Mouse (Mus musculus): ENCODE results near the gene Cars2. TPM values are rescaled to one million over a fixed set of nuclear protein-coding genes. Genes with fewer than 3 reads are reported as not detected.
A peak's percentile ranks its signal among the peaks of the same experiment; 100 is the strongest.
"Not testable (repeated sequence)": the region's sequence is repeated elsewhere in the genome, so short reads cannot be mapped to it uniquely, and the experiment has no call there.

Cars2 gene
- polyA plus RNA-seq, 1 experiment from 2014 or later: 25.2 TPM

- Histone ChIP-seq H3K4me1 (replicated peaks) (peaks cover 2% of the 10 kb centered on the region), H3K36me3 (peaks cover 44% of the 10 kb centered on the region), H3K4me3 (no peak overlapping the region), H3K9ac (no peak overlapping the region), H3K9me3 (no peaks in the 10 kb centered on the region), H3K4me2 (no peak overlapping the region), H3K27me3 (no peaks in the 10 kb centered on the region), H3K27ac (replicated peaks) (no peak overlapping the region)
- ATAC-seq (ENCODE audit: low FRiP score, low read depth): no peak
- WGBS: 89% methylated on average over 13 of the region's 13 CpGs
Observed at GRCm38 (mm10) chr8:11503476-11504232, 46.9 kb downstream of the Cars2 start.

GRCm38 (mm10) chr8:11498786-11499485 is 51.6 kb downstream of the Cars2 start:
- no peak overlapping the region for H3K4me2 ChIP-seq
- peaks cover 9% of the 10 kb centered on the region; the same call in 1 of the 2 replicates for H3K27me3 ChIP-seq
- peaks cover 9% of the 10 kb centered on the region for H3K36me3 ChIP-seq
- WGBS: 89% methylated on average over 4 of the region's 4 CpGs
- no peaks in the 10 kb centered on the region for H3K9me3 ChIP-seq
- no peak overlapping the region for H3K9ac ChIP-seq
- no peak overlapping the region for H3K27ac ChIP-seq (replicated peaks)
- peak overlapping the region; percentile 77; the same call in 1 of the 2 replicates for H3K4me3 ChIP-seq
- no peak for ATAC-seq (ENCODE audit: low FRiP score, low read depth)
- H3K4me1 ChIP-seq (replicated peaks): peaks cover 18% of the 10 kb centered on the region

DNA sequence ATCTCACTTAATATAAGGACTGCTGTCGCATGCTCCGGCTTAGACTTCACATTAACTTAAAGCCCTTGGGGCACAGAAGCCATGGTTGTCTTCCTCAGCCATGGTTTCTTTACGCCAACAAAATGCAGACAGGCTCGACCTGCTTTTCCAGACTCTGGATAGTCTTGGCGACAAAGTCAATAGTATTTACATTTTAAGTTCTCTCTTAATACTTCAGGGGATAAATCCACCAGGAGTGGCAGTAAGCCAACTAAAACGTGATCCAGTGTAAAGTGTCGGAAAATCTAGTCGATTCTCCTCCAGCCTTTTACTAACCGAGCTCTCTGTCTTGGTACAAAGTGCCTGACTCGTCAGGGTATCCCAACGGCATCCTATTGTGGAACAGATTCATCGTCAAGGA is 52.3 kb downstream of the Cars2 start:
- H3K9ac ChIP-seq: peak overlapping the region; percentile 77; the same call in 1 of the 2 replicates
- peak overlapping the region; percentile 77 for H3K4me3 ChIP-seq
- peaks cover 9% of the 10 kb centered on the region; the same call in 1 of the 2 replicates for H3K27me3 ChIP-seq
- no peaks in the 10 kb centered on the region for H3K9me3 ChIP-seq
- H3K36me3 ChIP-seq: peaks cover 2% of the 10 kb centered on the region; the same call in 1 of the 2 replicates
- peak overlapping the region; percentile 89; the same call in 1 of the 2 replicates for H3K27ac ChIP-seq (replicated peaks)
- WGBS: 76% methylated on average over 12 of the region's 12 CpGs
- peaks cover 18% of the 10 kb centered on the region for H3K4me1 ChIP-seq (replicated peaks)
- H3K4me2 ChIP-seq: peak overlapping the region; percentile 81
- ATAC-seq (ENCODE audit: low FRiP score, low read depth): no peak

DNA sequence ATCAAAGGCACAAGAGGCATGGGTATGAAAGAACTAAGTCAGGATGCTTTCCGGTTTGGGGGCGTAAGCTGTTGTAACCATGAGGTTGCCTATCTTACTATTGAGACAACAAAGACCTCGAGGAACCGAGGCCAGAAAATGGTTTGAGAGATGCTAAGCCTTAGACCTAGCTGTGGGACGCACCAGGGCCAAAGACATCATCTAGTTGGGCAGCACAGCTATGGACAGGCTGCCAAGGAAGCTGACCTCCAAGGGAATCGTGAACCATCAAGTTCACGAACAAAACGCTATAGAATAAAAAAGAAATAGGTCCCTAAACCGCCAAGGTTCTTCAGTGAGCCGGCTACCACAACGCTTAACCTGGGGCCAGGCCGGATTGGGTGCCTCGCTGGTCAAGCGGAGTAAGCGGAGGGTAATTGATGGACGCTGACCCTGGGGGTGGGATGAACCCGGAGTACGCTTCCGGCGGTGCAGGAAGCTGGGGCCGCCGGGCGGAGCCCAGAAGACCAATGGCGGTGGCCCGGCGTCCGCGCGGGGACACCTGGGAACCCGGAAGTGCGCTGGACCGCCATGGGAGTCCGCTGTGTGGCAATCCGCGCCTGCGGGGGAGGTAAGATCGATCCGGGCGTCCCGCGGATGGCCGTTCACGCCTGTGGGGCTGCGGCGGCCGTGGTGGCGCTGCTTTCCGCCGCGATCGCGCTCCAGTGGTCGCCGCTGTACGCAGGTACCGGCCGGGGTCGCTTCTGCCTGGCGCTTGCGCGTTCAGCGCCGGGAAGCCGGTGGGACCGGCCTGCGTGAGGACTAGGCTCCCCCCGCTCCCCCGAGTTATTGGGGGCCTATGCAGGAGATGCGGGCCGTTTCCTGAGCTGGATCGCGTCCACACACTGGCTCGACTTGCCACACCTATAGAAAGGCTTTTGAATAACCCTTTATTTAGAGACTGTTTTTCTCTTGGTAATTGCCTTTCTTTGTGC is 53.3 kb downstream of the Cars2 start, which contains the start of gene Naxd:
Gene Naxd (plus strand): TSS at position 490 of the 974 bp plus-strand sequence.
- Histone ChIP-seq H3K9ac (peak within 1 kb of the TSS; percentile 77), H3K4me3 (peak within 1 kb of the TSS; percentile 77), H3K9me3 (no peaks in the 10 kb centered on the region), H3K4me1 (replicated peaks) (peaks cover 18% of the 10 kb centered on the region), H3K27ac (replicated peaks) (peak within 1 kb of the TSS; percentile 89), H3K36me3 (no peaks in the 10 kb centered on the region), H3K4me2 (peak within 1 kb of the TSS; percentile 81), H3K27me3 (peaks cover 9% of the 10 kb centered on the region; the same call in 1 of the 2 replicates)
- ATAC-seq (ENCODE audit: low FRiP score, low read depth): peak; percentile 99
- WGBS: 4% methylated on average over 73 of the region's 73 CpGs

DNA sequence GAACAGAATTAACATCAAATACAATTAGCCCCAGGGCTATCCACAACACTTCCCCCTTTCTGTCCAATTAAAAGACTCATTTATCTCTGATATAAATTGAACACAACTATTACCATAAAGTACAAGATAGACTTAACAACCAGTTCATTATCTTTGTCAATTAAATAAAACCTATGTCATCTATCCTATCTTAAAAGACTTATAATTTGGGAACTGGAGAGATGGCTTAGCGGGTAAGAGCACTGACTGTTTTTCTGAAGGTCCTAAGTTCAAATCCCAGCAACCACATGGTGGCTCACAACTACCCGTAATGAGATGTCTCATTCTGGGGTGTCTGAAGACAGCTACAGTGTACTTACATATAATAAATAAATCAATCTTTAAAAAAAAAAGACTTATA is 58.2 kb downstream of the Cars2 start:
- not testable (repeated sequence) for H3K9ac ChIP-seq; H3K4me2 ChIP-seq; H3K9me3 ChIP-seq; H3K4me1 ChIP-seq (replicated peaks); H3K27ac ChIP-seq (replicated peaks); H3K36me3 ChIP-seq; H3K4me3 ChIP-seq; ATAC-seq (ENCODE audit: low FRiP score, low read depth)
- H3K27me3 ChIP-seq: peaks cover 12% of the 10 kb centered on the region; the same call in 1 of the 2 replicates
- 86% methylated on average over 2 of the region's 2 CpGs for WGBS

GRCm38 (mm10) chr8:11487229-11487628 is 63.4 kb downstream of the Cars2 start:
- H3K4me2 ChIP-seq: no peak overlapping the region
- H3K4me3 ChIP-seq: no peak overlapping the region
- H3K9me3 ChIP-seq: no peaks in the 10 kb centered on the region
- H3K27ac ChIP-seq (replicated peaks): no peak overlapping the region
- no peaks in the 10 kb centered on the region for H3K4me1 ChIP-seq (replicated peaks)
- WGBS: 65% methylated on average over 4 of the region's 4 CpGs
- 0 out of 2 replicates have a peak, but pooled peaks cover 3% of the 10 kb centered on the region for H3K27me3 ChIP-seq
- no peak for ATAC-seq (ENCODE audit: low FRiP score, low read depth)
- H3K36me3 ChIP-seq: no peaks in the 10 kb centered on the region
- no peak overlapping the region for H3K9ac ChIP-seq

DNA sequence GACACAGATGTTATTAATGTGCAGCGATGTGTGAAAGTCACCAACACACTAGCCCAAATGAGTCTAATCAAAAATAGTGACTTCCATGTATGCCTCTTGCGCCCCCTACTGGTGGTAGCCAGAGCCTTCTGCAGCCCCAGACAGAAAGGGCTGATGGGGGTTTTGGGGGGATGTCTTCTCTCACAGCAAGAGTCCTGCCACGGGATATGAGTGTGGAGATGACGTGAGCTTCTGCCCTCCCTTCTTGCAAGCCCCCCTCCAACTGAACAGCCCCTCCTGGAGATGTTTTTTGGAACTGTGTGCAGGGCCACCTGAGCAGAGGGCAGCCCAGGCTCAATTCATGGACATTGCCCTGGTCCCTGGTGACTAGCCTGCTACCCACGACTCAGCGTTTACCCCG is 64.4 kb downstream of the Cars2 start:
- H3K9me3 ChIP-seq: no peaks in the 10 kb centered on the region
- H3K4me1 ChIP-seq (replicated peaks): no peaks in the 10 kb centered on the region
- no peak overlapping the region for H3K4me2 ChIP-seq
- 22% methylated on average over 7 of the region's 7 CpGs for WGBS
- H3K36me3 ChIP-seq: no peaks in the 10 kb centered on the region
- H3K9ac ChIP-seq: no peak overlapping the region
- no peak overlapping the region for H3K4me3 ChIP-seq
- ATAC-seq (ENCODE audit: low FRiP score, low read depth): no peak
- H3K27me3 ChIP-seq: 0 out of 2 replicates have a peak, but pooled peaks cover 3% of the 10 kb centered on the region
- no peak overlapping the region for H3K27ac ChIP-seq (replicated peaks)

GRCm38 (mm10) chr8:11482537-11482936 is 68.0 kb downstream of the Cars2 start:
- H3K4me2 ChIP-seq: no peak overlapping the region
- no peak overlapping the region for H3K4me3 ChIP-seq
- no peak overlapping the region for H3K9ac ChIP-seq
- peaks cover 33% of the 10 kb centered on the region for H3K27me3 ChIP-seq
- H3K36me3 ChIP-seq: no peaks in the 10 kb centered on the region
- H3K9me3 ChIP-seq: no peaks in the 10 kb centered on the region
- no peak overlapping the region for H3K27ac ChIP-seq (replicated peaks)
- 78% methylated on average over 3 of the region's 3 CpGs for WGBS
- ATAC-seq (ENCODE audit: low FRiP score, low read depth): no peak
- peaks cover 15% of the 10 kb centered on the region for H3K4me1 ChIP-seq (replicated peaks)

GRCm38 (mm10) chr8:11481876-11482275 is 68.7 kb downstream of the Cars2 start:
- 41% methylated on average over 3 of the region's 3 CpGs for WGBS
- no peaks in the 10 kb centered on the region for H3K9me3 ChIP-seq
- ATAC-seq (ENCODE audit: low FRiP score, low read depth): no peak
- no peak overlapping the region for H3K4me3 ChIP-seq
- H3K27me3 ChIP-seq: peaks cover 39% of the 10 kb centered on the region
- H3K36me3 ChIP-seq: no peaks in the 10 kb centered on the region
- H3K4me1 ChIP-seq (replicated peaks): peaks cover 17% of the 10 kb centered on the region
- H3K27ac ChIP-seq (replicated peaks): no peak overlapping the region
- no peak overlapping the region for H3K9ac ChIP-seq
- H3K4me2 ChIP-seq: no peak overlapping the region

DNA sequence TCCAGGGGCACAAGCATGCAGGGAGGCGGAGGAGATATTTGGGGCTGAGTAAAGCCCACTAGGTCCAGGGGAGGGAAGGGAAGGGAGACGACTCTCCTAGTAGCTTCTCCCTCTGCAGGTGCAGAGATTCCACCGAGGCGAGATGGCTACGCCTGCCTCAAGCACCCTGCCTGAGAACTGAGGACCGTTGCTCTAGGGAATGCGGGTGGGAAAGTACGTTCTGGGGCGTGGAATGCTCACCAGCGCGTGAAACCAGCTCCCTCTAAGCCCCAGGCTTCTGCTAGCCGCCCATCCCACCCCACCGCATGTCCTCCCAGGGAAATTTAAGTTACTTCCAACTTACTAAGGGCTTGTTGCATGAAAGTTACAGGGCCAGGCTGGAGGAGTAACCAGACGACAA is 71.0 kb downstream of the Cars2 start:
- H3K36me3 ChIP-seq: no peaks in the 10 kb centered on the region
- ATAC-seq (ENCODE audit: low FRiP score, low read depth): no peak
- H3K4me3 ChIP-seq: no peak overlapping the region
- H3K9me3 ChIP-seq: no peaks in the 10 kb centered on the region
- H3K4me2 ChIP-seq: no peak overlapping the region
- 13% methylated on average over 14 of the region's 14 CpGs for WGBS
- peaks cover 24% of the 10 kb centered on the region for H3K4me1 ChIP-seq (replicated peaks)
- H3K9ac ChIP-seq: no peak overlapping the region
- no peak overlapping the region for H3K27ac ChIP-seq (replicated peaks)
- peaks cover 60% of the 10 kb centered on the region for H3K27me3 ChIP-seq

GRCm38 (mm10) chr8:11478807-11479527 is 71.6 kb downstream of the Cars2 start:
- peaks cover 24% of the 10 kb centered on the region for H3K4me1 ChIP-seq (replicated peaks)
- peak overlapping the region; percentile 98 for H3K4me2 ChIP-seq
- H3K27ac ChIP-seq (replicated peaks): no peak overlapping the region
- 3% methylated on average over 22 of the region's 23 CpGs for WGBS
- peak overlapping the region; percentile 49 for H3K4me3 ChIP-seq
- no peak for ATAC-seq (ENCODE audit: low FRiP score, low read depth)
- no peak overlapping the region for H3K9ac ChIP-seq
- peaks cover 66% of the 10 kb centered on the region for H3K27me3 ChIP-seq
- no peaks in the 10 kb centered on the region for H3K36me3 ChIP-seq
- H3K9me3 ChIP-seq: no peaks in the 10 kb centered on the region
